Mouse (Mus musculus) spleen, postnatal 10 days (tissue): ENCODE results near the gene Bmp8b.
"Not testable (repeated sequence)": the region's sequence is repeated elsewhere in the genome, so short reads cannot be mapped to it uniquely, and the experiment has no call there.

Experiments
- DNase-seq, 2 experiments: peaks; one replicate each; pipeline ENCODE4 v3.0.0; 2021 to 2022; ENCODE audit warnings: low spot score in 2 of 2

The Bmp8b gene

GRCm38 (mm10) chr4:123104651-123105450 lies at the start of gene Bmp8b:
TSS of gene Bmp8b (plus strand) at chr4:123105165.
- no peak for DNase-seq

- no peak for DNase-seq
Observed at GRCm38 (mm10) chr4:123056560-123057109, 48.3 kb upstream of the Bmp8b start.

- no peak for DNase-seq
Observed at GRCm38 (mm10) chr4:123057957-123058356, 47.0 kb upstream of the Bmp8b start.

- no peak for DNase-seq
Observed at GRCm38 (mm10) chr4:123061744-123062143, 43.2 kb upstream of the Bmp8b start.

GRCm38 (mm10) chr4:123068646-123069045 lies 36.3 kb upstream of the Bmp8b start:
- no peak for DNase-seq

- DNase-seq, result peak; percentile 33 to 75
Observed at GRCm38 (mm10) chr4:123071266-123071966, 33.5 kb upstream of the Bmp8b start.

- no peak for DNase-seq
Observed at GRCm38 (mm10) chr4:123076928-123077327, 28.0 kb upstream of the Bmp8b start.

GRCm38 (mm10) chr4:123078231-123078630 lies 26.7 kb upstream of the Bmp8b start:
- DNase-seq, result no peak

GRCm38 (mm10) chr4:123080791-123081190 lies 24.2 kb upstream of the Bmp8b start:
- DNase-seq, result peak; percentile 56 to 79

GRCm38 (mm10) chr4:123082283-123083163 lies 22.4 kb upstream of the Bmp8b start:
- DNase-seq, result peak; percentile 55 to 74

GRCm38 (mm10) chr4:123083323-123083902 lies 21.6 kb upstream of the Bmp8b start:
- DNase-seq, result no peak

- no peak for DNase-seq
Observed at GRCm38 (mm10) chr4:123085290-123085689, 19.7 kb upstream of the Bmp8b start.

GRCm38 (mm10) chr4:123086381-123086780 lies 18.6 kb upstream of the Bmp8b start:
- no peak for DNase-seq

- no peak for DNase-seq
Observed at GRCm38 (mm10) chr4:123092621-123093020, 12.3 kb upstream of the Bmp8b start.

GRCm38 (mm10) chr4:123093064-123093776 lies 11.7 kb upstream of the Bmp8b start:
- no peak for DNase-seq

- no peak for DNase-seq
Observed at GRCm38 (mm10) chr4:123093869-123094268, 11.1 kb upstream of the Bmp8b start.

GRCm38 (mm10) chr4:123105451-123105790 lies 456 bp downstream of the Bmp8b start:
- no peak for DNase-seq

- DNase-seq, result not testable (repeated sequence)
Observed at GRCm38 (mm10) chr4:123105929-123106328, 964 bp downstream of the Bmp8b start.

- DNase-seq, result no peak
Observed at GRCm38 (mm10) chr4:123106864-123107263, 1.9 kb downstream of the Bmp8b start.

GRCm38 (mm10) chr4:123108056-123108455 lies 3.1 kb downstream of the Bmp8b start:
- DNase-seq, result no peak

- DNase-seq, result no peak
Observed at GRCm38 (mm10) chr4:123110751-123111150, 5.8 kb downstream of the Bmp8b start.
